Mouse (Mus musculus) cerebellum, adult 2 months (tissue): ENCODE data around the gene Osm. TPM values are rescaled to one million over a fixed set of nuclear protein-coding genes. Genes with fewer than 3 reads are reported as not detected.
A peak's percentile ranks its signal among the peaks of the same experiment; 100 is the strongest.

Experiments used
- DNase-seq, 2 experiments: peaks; one replicate each; pipeline ENCODE4 v3.0.0; 2021
- H3K27ac ChIP-seq: fragments of 200-500 bp; 2 replicates; pipeline ENCODE4 v1.5.1; 2012; ENCODE audit warnings: low read length, control low read depth, inconsistent platforms; ENCODE audit not compliant: insufficient read depth
- H3K27me3 ChIP-seq: fragments of 200-500 bp; 2 replicates; pipeline ENCODE4 v1.6.1; 2012; ENCODE audit warnings: inconsistent platforms, mild to moderate bottlenecking, low read length, moderate library complexity; ENCODE audit not compliant: control insufficient read depth, insufficient read depth
- H3K4me1 ChIP-seq: fragments of 200-500 bp; 2 replicates; pipeline ENCODE4 v1.6.1; 2011; ENCODE audit warnings: low read length; ENCODE audit not compliant: control insufficient read depth, insufficient read depth
- H3K4me3 ChIP-seq: fragments of 200-500 bp; replicated peaks from 2 replicates; pipeline ENCODE3; 2011; ENCODE audit warnings: mild to moderate bottlenecking, low read depth, low read length, control low read depth; ENCODE audit not compliant: insufficient read depth
- CTCF ChIP-seq: fragments of 200-500 bp; IDR thresholded peaks from 2 replicates; pipeline ENCODE4 v1.5.1; 2011; ENCODE audit warnings: low read depth, mild to moderate bottlenecking, control low read depth, low read length, moderate library complexity, borderline replicate concordance; ENCODE audit not compliant: insufficient read depth
- POLR2A ChIP-seq: fragments of 200-500 bp; IDR thresholded peaks from 2 replicates; pipeline ENCODE4 v1.6.1; 2011; ENCODE audit warnings: low read length, control low read depth, borderline replicate concordance; ENCODE audit not compliant: insufficient read depth
- WGBS: fragments of 180-500 bp; shearing (Covaris S2); methylation state at CpG from one replicate; pipeline ENCODE4 v1.1.7; 2018; 5-methylcytosine and 5-hydroxymethylcytosine counted together
- polyA plus RNA-seq: library from polyadenylated mRNA; depleted of rRNA; stranded (reverse); fragments of >200 nt; gene quantifications from 2 replicates; pipeline ENCODE4 v1.2.3, GENCODE M21; 2012

The Osm gene
- polyA plus RNA-seq, 1 experiment: 0.03 TPM

GRCm38 (mm10) chr11:4251376-4251775, 15.2 kb downstream of the Osm start:
- no peak for DNase-seq
- Histone ChIP-seq H3K27me3 (no peaks in the 10 kb centered on the region; the same call in 1 of the 2 replicates), H3K27ac (no peak overlapping the region), H3K4me3 (no peak overlapping the region), H3K4me1 (no peaks in the 10 kb centered on the region)
- 82% methylated on average over 3 of the region's 3 CpGs for WGBS
- TF ChIP-seq CTCF: no peak
- TF ChIP-seq POLR2A: no peak

GRCm38 (mm10) chr11:4252886-4253285, 16.7 kb downstream of the Osm start:
- Histone ChIP-seq H3K4me1 (no peaks in the 10 kb centered on the region), H3K27ac (no peak overlapping the region), H3K27me3 (no peaks in the 10 kb centered on the region; the same call in 1 of the 2 replicates), H3K4me3 (no peak overlapping the region)
- TF ChIP-seq POLR2A (no peak), CTCF (no peak)
- no peak for DNase-seq
- 60% methylated on average over 2 of the region's 2 CpGs for WGBS

- DNase-seq: no peak
- no peaks in the 10 kb centered on the region; the same call in 1 of the 2 replicates for H3K27me3 ChIP-seq
- WGBS: 72% methylated on average over 11 of the region's 11 CpGs
- TF ChIP-seq POLR2A (no peak), CTCF (no peak)
- H3K4me3 ChIP-seq: no peak within 1 kb of the TSS
- H3K4me1 ChIP-seq: peaks cover 10% of the 10 kb centered on the region; the same call in 1 of the 2 replicates
- H3K27ac ChIP-seq: no peak within 1 kb of the TSS
Measured at GRCm38 (mm10) chr11:4256846-4257607, 20.8 kb downstream of the Osm start, which contains the start of gene Lif. TSS of gene Lif (plus strand) at chr11:4257557.

- DNase-seq: no peak
- Histone ChIP-seq H3K4me1 (peaks cover 10% of the 10 kb centered on the region; the same call in 1 of the 2 replicates), H3K27ac (no peak overlapping the region), H3K27me3 (no peaks in the 10 kb centered on the region), H3K4me3 (no peak overlapping the region)
- WGBS: 49% methylated on average over 5 of the region's 5 CpGs
- TF ChIP-seq POLR2A (no peak), CTCF (no peak)
Measured at GRCm38 (mm10) chr11:4257756-4258155, 21.5 kb downstream of the Osm start.

GRCm38 (mm10) chr11:4258657-4259082, 22.4 kb downstream of the Osm start:
- Histone ChIP-seq H3K4me3 (no peak overlapping the region), H3K4me1 (peaks cover 10% of the 10 kb centered on the region; the same call in 1 of the 2 replicates), H3K27me3 (no peaks in the 10 kb centered on the region), H3K27ac (no peak overlapping the region)
- WGBS: under 1% methylated on average over 7 of the region's 7 CpGs
- TF ChIP-seq CTCF (peak; percentile 93), POLR2A (no peak)
- peak; percentile 75 to 88 for DNase-seq

- peak; percentile 25 to 34 for DNase-seq
- Histone ChIP-seq H3K4me1 (peaks cover 10% of the 10 kb centered on the region; the same call in 1 of the 2 replicates), H3K27ac (no peak overlapping the region), H3K4me3 (no peak overlapping the region), H3K27me3 (no peaks in the 10 kb centered on the region; the same call in 1 of the 2 replicates)
- TF ChIP-seq CTCF (no peak), POLR2A (no peak)
- WGBS: 15% methylated on average over 14 of the region's 14 CpGs
Measured at GRCm38 (mm10) chr11:4260463-4261187, 24.4 kb downstream of the Osm start.

- TF ChIP-seq POLR2A (no peak), CTCF (peak; percentile 45)
- Histone ChIP-seq H3K4me1 (peaks cover 10% of the 10 kb centered on the region; the same call in 1 of the 2 replicates), H3K4me3 (no peak overlapping the region), H3K27me3 (no peaks in the 10 kb centered on the region; the same call in 1 of the 2 replicates), H3K27ac (no peak overlapping the region)
- DNase-seq: peak; percentile 26 to 49
- WGBS: 63% methylated on average over 7 of the region's 7 CpGs
Measured at GRCm38 (mm10) chr11:4261188-4261494, 24.9 kb downstream of the Osm start.

- Histone ChIP-seq H3K27ac (no peak overlapping the region), H3K4me1 (peaks cover 10% of the 10 kb centered on the region; the same call in 1 of the 2 replicates), H3K4me3 (no peak overlapping the region), H3K27me3 (no peaks in the 10 kb centered on the region; the same call in 1 of the 2 replicates)
- TF ChIP-seq CTCF: no peak
- TF ChIP-seq POLR2A: no peak
- 38% methylated on average over 5 of the region's 5 CpGs for WGBS
- DNase-seq: peak in 1 of 2 experiments; percentile 17
Measured at GRCm38 (mm10) chr11:4261969-4262368, 25.7 kb downstream of the Osm start.
